Mouse (Mus musculus): ENCODE data around the gene Dtl.

GRCm38 (mm10) chr1:191517056-191517455 is 58.3 kb downstream of the Dtl start:
- no peak for TF ChIP-seq GATA1 (IDR thresholded peaks at IDR 0.05; ENCODE audit: low read length)
- no peak for TF ChIP-seq TAL1 (IDR thresholded peaks at IDR 0.05; ENCODE audit: low read length)

Data from erythroblast, embryonic 14.5 days (primary cell).